Mouse (Mus musculus) liver, adult 2 months (tissue): ENCODE results near the gene Fgfr2. TPM values are rescaled to one million over a fixed set of nuclear protein-coding genes. Genes with fewer than 3 reads are reported as not detected.

Experiments used
- DNase-seq: peaks from one replicate; pipeline ENCODE4 v3.0.0-alpha.2; 2011; ENCODE audit warnings: low read depth, low spot score; ENCODE audit errors: extremely low read depth
- H3K27ac ChIP-seq: fragments of 200-500 bp; replicated peaks from 2 replicates; pipeline ENCODE4 v1.5.1; 2012; ENCODE audit warnings: low read depth, mild to moderate bottlenecking, control low read depth, inconsistent platforms, low read length; ENCODE audit not compliant: insufficient read depth
- H3K27me3 ChIP-seq: fragments of 200-500 bp; 2 replicates; pipeline ENCODE4 v1.6.1; 2012; ENCODE audit warnings: mild to moderate bottlenecking, moderate library complexity, low read length, inconsistent platforms; ENCODE audit not compliant: control insufficient read depth, insufficient read depth
- H3K36me3 ChIP-seq: fragments of 200-500 bp; 2 replicates; pipeline ENCODE4 v1.6.1; 2012; ENCODE audit warnings: low read length, inconsistent platforms; ENCODE audit not compliant: control insufficient read depth, insufficient read depth
- H3K4me1 ChIP-seq: fragments of 200-500 bp; 2 replicates; pipeline ENCODE4 v1.6.1; 2011; ENCODE audit warnings: low read length; ENCODE audit not compliant: control insufficient read depth, insufficient read depth
- H3K4me3 ChIP-seq: fragments of 200-500 bp; 2 replicates; pipeline ENCODE4 v1.5.1; 2011; ENCODE audit warnings: low read depth, mild to moderate bottlenecking, control low read depth, low read length, moderate library complexity; ENCODE audit not compliant: insufficient read depth
- H3K79me2 ChIP-seq: fragments of 200-500 bp; 2 replicates; pipeline ENCODE4 v1.6.1; 2012; ENCODE audit warnings: inconsistent platforms, mild to moderate bottlenecking, low read length, moderate library complexity; ENCODE audit not compliant: control insufficient read depth, insufficient read depth
- H3K9ac ChIP-seq: fragments of 200-500 bp; 2 replicates; pipeline ENCODE4 v1.6.1; 2012; ENCODE audit warnings: low read depth, mild to moderate bottlenecking, control low read depth, inconsistent platforms, low read length
- CTCF ChIP-seq: fragments of 200-500 bp; IDR thresholded peaks from 2 replicates; pipeline ENCODE4 v1.5.1; 2011; ENCODE audit warnings: low read depth, low read length, control low read depth
- POLR2A ChIP-seq: fragments of 200-500 bp; IDR thresholded peaks from 2 replicates; pipeline ENCODE4 v1.6.1; 2011; ENCODE audit warnings: low read length, control low read depth; ENCODE audit not compliant: insufficient read depth; ENCODE audit errors: extremely low read depth
- WGBS: fragments of 180-500 bp; shearing (Covaris S2); methylation state at CpG from one replicate; pipeline ENCODE4 v1.1.7; 2018; 5-methylcytosine and 5-hydroxymethylcytosine counted together
- polyA plus RNA-seq: library from polyadenylated mRNA; depleted of rRNA; stranded (reverse); fragments of >200 nt; gene quantifications from 2 replicates; pipeline ENCODE4 v1.2.3, GENCODE M21; 2012
- total RNA-seq: library from RNA; depleted of rRNA; stranded (reverse); fragments of >200 nt; gene quantifications from 2 replicates; pipeline ENCODE4 v1.2.3, GENCODE M21; 2014

The Fgfr2 gene
- total and polyA plus RNA-seq, 2 experiments: 16.7 to 35.2 TPM

GRCm38 (mm10) chr7:133116542-133116941 lies 6.6 kb downstream of the Fgfr2 start:
- no peak for DNase-seq
- H3K36me3 ChIP-seq: no peaks in the 10 kb centered on the region
- H3K79me2 ChIP-seq: no peaks in the 10 kb centered on the region; the same call in 1 of the 2 replicates
- H3K27me3 ChIP-seq: peaks cover 3% of the 10 kb centered on the region; the same call in 1 of the 2 replicates
- H3K4me3 ChIP-seq: no peak overlapping the region
- H3K9ac ChIP-seq: no peak overlapping the region
- no peak for TF ChIP-seq POLR2A
- no peak for TF ChIP-seq CTCF
- H3K27ac ChIP-seq: no peak overlapping the region
- peaks cover 12% of the 10 kb centered on the region; the same call in 1 of the 2 replicates for H3K4me1 ChIP-seq

DNA sequence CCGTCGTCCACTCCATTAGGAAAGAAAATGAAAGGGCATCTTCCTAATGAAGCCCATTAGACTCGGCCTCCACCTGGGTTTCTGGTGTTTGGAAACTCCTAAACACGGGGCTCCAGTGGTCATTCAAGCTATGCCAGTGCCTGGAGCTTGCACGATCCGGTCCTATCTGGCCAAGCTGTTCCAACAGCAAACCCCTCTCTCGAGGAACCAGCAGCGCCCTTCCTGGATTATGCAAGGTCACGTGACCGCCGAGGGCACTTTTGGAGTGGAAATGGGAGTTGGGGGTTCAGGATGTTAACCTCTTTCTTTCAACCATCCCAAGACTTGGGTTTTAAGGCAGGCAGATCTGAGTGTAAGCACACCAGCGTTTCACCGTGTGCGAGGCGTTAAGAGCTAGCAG lies 7.3 kb downstream of the Fgfr2 start:
- WGBS: 15% methylated on average over 15 of the region's 15 CpGs

GRCm38 (mm10) chr7:133114847-133115470 lies 8.2 kb downstream of the Fgfr2 start:
- WGBS: 16% methylated on average over 20 of the region's 20 CpGs
- no peak overlapping the region for H3K4me3 ChIP-seq
- no peaks in the 10 kb centered on the region for H3K36me3 ChIP-seq
- no peak for TF ChIP-seq CTCF
- no peak for TF ChIP-seq POLR2A
- no peak overlapping the region for H3K27ac ChIP-seq
- H3K27me3 ChIP-seq: peaks cover 2% of the 10 kb centered on the region; the same call in 1 of the 2 replicates
- no peaks in the 10 kb centered on the region for H3K79me2 ChIP-seq
- no peak for DNase-seq
- H3K9ac ChIP-seq: no peak overlapping the region
- peaks cover 6% of the 10 kb centered on the region; the same call in 1 of the 2 replicates for H3K4me1 ChIP-seq

More for the DNA sequence above, 7.3 kb downstream of the Fgfr2 start:
- H3K27ac ChIP-seq: no peak overlapping the region
- H3K9ac ChIP-seq: no peak overlapping the region
- peaks cover 2% of the 10 kb centered on the region; the same call in 1 of the 2 replicates for H3K27me3 ChIP-seq
- no peak for TF ChIP-seq POLR2A
- no peak for TF ChIP-seq CTCF
- H3K4me1 ChIP-seq: peaks cover 9% of the 10 kb centered on the region; the same call in 1 of the 2 replicates
- DNase-seq: no peak
- H3K4me3 ChIP-seq: no peak overlapping the region
- H3K36me3 ChIP-seq: no peaks in the 10 kb centered on the region
- H3K79me2 ChIP-seq: no peaks in the 10 kb centered on the region; the same call in 1 of the 2 replicates

DNA sequence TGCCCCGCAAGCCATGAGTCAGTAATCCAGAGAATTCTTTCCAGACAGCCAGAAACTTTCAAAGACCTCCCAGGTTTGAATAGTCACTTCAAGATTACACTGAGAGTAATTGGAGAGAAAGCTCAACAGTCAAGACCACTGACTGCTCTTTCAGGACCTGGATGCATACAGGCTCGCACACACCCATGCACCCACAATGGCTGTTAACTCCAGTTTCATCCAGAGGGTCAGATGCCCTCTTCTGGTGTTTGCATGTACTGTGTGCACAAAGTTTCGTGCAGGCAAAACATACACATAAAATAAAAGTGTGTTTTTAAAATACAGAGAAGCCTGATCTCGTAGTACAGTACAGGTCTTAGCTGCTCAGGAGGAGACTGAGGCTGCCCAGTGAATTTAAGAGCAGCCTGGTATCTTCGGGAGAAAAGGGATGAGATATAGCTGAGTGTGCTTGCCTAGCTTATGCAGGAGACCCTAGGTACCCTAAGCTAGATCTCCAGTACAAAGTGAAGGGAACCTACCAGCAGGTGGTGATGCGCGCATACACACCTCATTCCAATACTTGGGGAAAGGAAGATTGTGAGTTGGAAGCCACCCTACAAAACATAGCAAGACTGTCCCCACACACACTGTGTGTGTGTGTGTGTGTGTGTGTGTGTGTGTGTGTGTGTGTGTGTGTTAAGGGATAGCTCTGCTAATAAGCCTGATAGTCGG lies 9.8 kb downstream of the Fgfr2 start:
- Histone ChIP-seq H3K79me2 (peaks cover 3% of the 10 kb centered on the region; the same call in 1 of the 2 replicates), H3K4me1 (peaks cover 5% of the 10 kb centered on the region; the same call in 1 of the 2 replicates), H3K36me3 (no peaks in the 10 kb centered on the region), H3K27ac (no peak overlapping the region), H3K4me3 (no peak overlapping the region), H3K27me3 (peaks cover 2% of the 10 kb centered on the region; the same call in 1 of the 2 replicates), H3K9ac (no peak overlapping the region)
- DNase-seq: no peak
- 83% methylated on average over 8 of the region's 8 CpGs for WGBS
- TF ChIP-seq POLR2A (no peak), CTCF (no peak)

GRCm38 (mm10) chr7:133112351-133112831 lies 10.8 kb downstream of the Fgfr2 start:
- no peak overlapping the region for H3K4me3 ChIP-seq
- H3K4me1 ChIP-seq: peaks cover 5% of the 10 kb centered on the region; the same call in 1 of the 2 replicates
- H3K79me2 ChIP-seq: peaks cover 3% of the 10 kb centered on the region; the same call in 1 of the 2 replicates
- H3K27ac ChIP-seq: no peak overlapping the region
- no peak for DNase-seq
- TF ChIP-seq POLR2A (no peak), CTCF (no peak)
- no peaks in the 10 kb centered on the region for H3K36me3 ChIP-seq
- 32% methylated on average over 6 of the region's 6 CpGs for WGBS
- peaks cover 2% of the 10 kb centered on the region; the same call in 1 of the 2 replicates for H3K27me3 ChIP-seq
- no peak overlapping the region for H3K9ac ChIP-seq
